Mouse (Mus musculus) brain, embryonic 18.5 days (tissue): ENCODE measurements around the gene Cnpy1.

ENCODE experiments used
- DNase-seq: peaks from one replicate; pipeline ENCODE4 v3.0.0-alpha.2; 2012; ENCODE audit warnings: low read depth, low spot score

The Cnpy1 gene

GRCm38 (mm10) chr5:28191201-28192098 lies 54.2 kb downstream of the Cnpy1 start:
- DNase-seq, result no peak

GRCm38 (mm10) chr5:28179237-28179790 lies 66.3 kb downstream of the Cnpy1 start:
- no peak for DNase-seq

- DNase-seq, result no peak
Measured at GRCm38 (mm10) chr5:28178322-28178721, 67.3 kb downstream of the Cnpy1 start.

- no peak for DNase-seq
Measured at GRCm38 (mm10) chr5:28176585-28176984, 69.0 kb downstream of the Cnpy1 start.

GRCm38 (mm10) chr5:28176023-28176422 lies 69.6 kb downstream of the Cnpy1 start:
- DNase-seq, result no peak

GRCm38 (mm10) chr5:28175570-28175919 lies 70.1 kb downstream of the Cnpy1 start:
- DNase-seq, result no peak

- DNase-seq, result no peak
Measured at GRCm38 (mm10) chr5:28174876-28175569, 70.6 kb downstream of the Cnpy1 start.

- no peak for DNase-seq
Measured at GRCm38 (mm10) chr5:28174086-28174485, 71.5 kb downstream of the Cnpy1 start.

GRCm38 (mm10) chr5:28173674-28174073 lies 71.9 kb downstream of the Cnpy1 start:
- no peak for DNase-seq

- DNase-seq, result no peak
Measured at GRCm38 (mm10) chr5:28172921-28173670, 72.5 kb downstream of the Cnpy1 start.

- DNase-seq, result no peak
Measured at GRCm38 (mm10) chr5:28172261-28172920, 73.2 kb downstream of the Cnpy1 start.

- no peak for DNase-seq
Measured at GRCm38 (mm10) chr5:28171667-28172066, 73.9 kb downstream of the Cnpy1 start.

GRCm38 (mm10) chr5:28170892-28171291 lies 74.7 kb downstream of the Cnpy1 start:
- no peak for DNase-seq

GRCm38 (mm10) chr5:28170081-28170480 lies 75.5 kb downstream of the Cnpy1 start:
- no peak for DNase-seq

GRCm38 (mm10) chr5:28169166-28169801 lies 76.3 kb downstream of the Cnpy1 start:
- DNase-seq, result no peak

- no peak for DNase-seq
Measured at GRCm38 (mm10) chr5:28168253-28169165, 77.1 kb downstream of the Cnpy1 start.

GRCm38 (mm10) chr5:28167611-28168252 lies 77.9 kb downstream of the Cnpy1 start:
- no peak for DNase-seq

GRCm38 (mm10) chr5:28166256-28167231 lies 79.1 kb downstream of the Cnpy1 start:
- no peak for DNase-seq
